Mouse (Mus musculus) intestine, embryonic 15.5 days (tissue): ENCODE measurements at regions not wholly inside any gene's neighbourhood (a gene's known extent, or its start where the extent isn't known, plus 50 kb on each side); places are given as distances from the start of the nearest gene placed in this dataset.

ENCODE experiments used
- ATAC-seq: fragments of 200-750 bp; cut with Nextera tagmentation; 2 replicates; pipeline ENCODE4 v1.8.0; 2017; ENCODE audit warnings: moderate TSS enrichment, moderate library complexity
- H3K27ac ChIP-seq: fragments of 300-500 bp; sonication (generic); 2 replicates; pipeline ENCODE4 v1.5.1; 2015; ENCODE audit warnings: mild to moderate bottlenecking, inconsistent platforms
- H3K27me3 ChIP-seq: fragments of 300-500 bp; sonication (generic); replicated peaks from 2 replicates; pipeline ENCODE4 v1.6.1; 2015; ENCODE audit warnings: inconsistent platforms
- H3K36me3 ChIP-seq: fragments of 300-500 bp; sonication (generic); 2 replicates; pipeline ENCODE4 v1.6.1; 2015; ENCODE audit warnings: inconsistent platforms
- H3K4me1 ChIP-seq: fragments of 300-500 bp; sonication (generic); replicated peaks from 2 replicates; pipeline ENCODE4 v1.6.1; 2015; ENCODE audit warnings: inconsistent platforms
- H3K4me2 ChIP-seq: fragments of 300-500 bp; sonication (generic); replicated peaks from 2 replicates; pipeline ENCODE4 v1.6.1; 2015; ENCODE audit warnings: mild to moderate bottlenecking, inconsistent platforms
- H3K4me3 ChIP-seq: fragments of 300-500 bp; sonication (generic); replicated peaks from 2 replicates; pipeline ENCODE4 v1.5.1; 2015; ENCODE audit warnings: inconsistent platforms
- H3K9ac ChIP-seq: fragments of 300-500 bp; sonication (generic); 2 replicates; pipeline ENCODE4 v1.6.1; 2015; ENCODE audit warnings: inconsistent platforms
- H3K9me3 ChIP-seq: fragments of 300-500 bp; sonication (generic); 2 replicates; pipeline ENCODE4 v1.6.1; 2016; ENCODE audit warnings: inconsistent platforms
- WGBS: fragments of 180-500 bp; shearing (Covaris S2); methylation state at CpG from one replicate; pipeline ENCODE4 v1.1.7; 2015; 5-methylcytosine and 5-hydroxymethylcytosine counted together

- H3K9me3 ChIP-seq, result no peaks in the 10 kb centered on the region
- 27% methylated on average over 2 of the region's 2 CpGs for WGBS
- H3K4me3 ChIP-seq, result no peak overlapping the region
These were observed 80.2 kb downstream of the Dhrs2 start for GRCm38 (mm10) chr14:55301996-55302395.

GRCm38 (mm10) chr14:55313615-55314014 is 91.8 kb downstream of the Dhrs2 start:
- 72% methylated on average over 6 of the region's 6 CpGs for WGBS

More at GRCm38 (mm10) chr14:55301996-55302395, 80.2 kb downstream of the Dhrs2 start:
- no peak for ATAC-seq
- H3K36me3 ChIP-seq, result no peaks in the 10 kb centered on the region
- H3K27ac ChIP-seq, result no peak overlapping the region
- H3K27me3 ChIP-seq, result no peaks in the 10 kb centered on the region
- no peaks in the 10 kb centered on the region for H3K4me1 ChIP-seq
- H3K9ac ChIP-seq, result no peak overlapping the region
- no peak overlapping the region for H3K4me2 ChIP-seq

GRCm38 (mm10) chr14:55323897-55324296 is 102.1 kb downstream of the Dhrs2 start:
- no peak for ATAC-seq
- Histone ChIP-seq H3K4me2 (no peak overlapping the region), H3K27ac (no peak overlapping the region), H3K4me1 (no peaks in the 10 kb centered on the region), H3K27me3 (no peaks in the 10 kb centered on the region), H3K36me3 (no peaks in the 10 kb centered on the region), H3K9me3 (no peaks in the 10 kb centered on the region), H3K4me3 (no peak overlapping the region), H3K9ac (no peak overlapping the region)

More at GRCm38 (mm10) chr14:55313615-55314014, 91.8 kb downstream of the Dhrs2 start:
- Histone ChIP-seq H3K9ac (no peak overlapping the region), H3K4me3 (no peak overlapping the region), H3K4me2 (no peak overlapping the region), H3K27ac (no peak overlapping the region), H3K27me3 (no peaks in the 10 kb centered on the region), H3K36me3 (no peaks in the 10 kb centered on the region), H3K9me3 (no peaks in the 10 kb centered on the region), H3K4me1 (no peaks in the 10 kb centered on the region)
- ATAC-seq, result no peak

- WGBS, result 46% methylated on average over 3 of the region's 3 CpGs
- H3K36me3 ChIP-seq, result no peaks in the 10 kb centered on the region
- no peak overlapping the region for H3K27ac ChIP-seq
- H3K9ac ChIP-seq, result no peak overlapping the region
- no peaks in the 10 kb centered on the region for H3K9me3 ChIP-seq
- H3K4me1 ChIP-seq, result no peaks in the 10 kb centered on the region
- no peak overlapping the region for H3K4me3 ChIP-seq
- H3K27me3 ChIP-seq, result no peaks in the 10 kb centered on the region
- no peak for ATAC-seq
- H3K4me2 ChIP-seq, result no peak overlapping the region
These were observed 102.5 kb downstream of the Dhrs2 start for GRCm38 (mm10) chr14:55324335-55324734.

- H3K4me1 ChIP-seq, result no peaks in the 10 kb centered on the region
- 44% methylated on average over 3 of the region's 3 CpGs for WGBS
- no peak overlapping the region for H3K27ac ChIP-seq
- no peaks in the 10 kb centered on the region for H3K9me3 ChIP-seq
- H3K27me3 ChIP-seq, result no peaks in the 10 kb centered on the region
- no peak for ATAC-seq
- no peak overlapping the region for H3K4me2 ChIP-seq
- H3K9ac ChIP-seq, result no peak overlapping the region
- H3K36me3 ChIP-seq, result no peaks in the 10 kb centered on the region
- no peak overlapping the region for H3K4me3 ChIP-seq
These were observed 112.0 kb downstream of the Dhrs2 start for GRCm38 (mm10) chr14:55333812-55334211.

GRCm38 (mm10) chr14:55334305-55334704 is 112.5 kb downstream of the Dhrs2 start:
- no peak overlapping the region for H3K27ac ChIP-seq
- 92% methylated on average over 7 of the region's 7 CpGs for WGBS
- H3K36me3 ChIP-seq, result no peaks in the 10 kb centered on the region
- no peaks in the 10 kb centered on the region for H3K4me1 ChIP-seq
- no peak overlapping the region for H3K4me2 ChIP-seq
- H3K9me3 ChIP-seq, result no peaks in the 10 kb centered on the region
- no peak overlapping the region for H3K9ac ChIP-seq
- no peak overlapping the region for H3K4me3 ChIP-seq
- no peaks in the 10 kb centered on the region for H3K27me3 ChIP-seq
- no peak for ATAC-seq

GRCm38 (mm10) chr14:55335586-55335985 is 113.8 kb downstream of the Dhrs2 start:
- WGBS, result 93% methylated on average over 1 of the region's 1 CpGs
- no peak overlapping the region for H3K27ac ChIP-seq
- H3K4me1 ChIP-seq, result no peaks in the 10 kb centered on the region
- H3K4me2 ChIP-seq, result no peak overlapping the region
- no peak overlapping the region for H3K9ac ChIP-seq
- H3K36me3 ChIP-seq, result no peaks in the 10 kb centered on the region
- no peaks in the 10 kb centered on the region for H3K27me3 ChIP-seq
- no peak for ATAC-seq
- H3K9me3 ChIP-seq, result no peaks in the 10 kb centered on the region
- H3K4me3 ChIP-seq, result no peak overlapping the region

- Histone ChIP-seq H3K36me3 (no peaks in the 10 kb centered on the region), H3K4me3 (no peak overlapping the region), H3K9ac (no peak overlapping the region), H3K27ac (no peak overlapping the region), H3K9me3 (no peaks in the 10 kb centered on the region), H3K27me3 (no peaks in the 10 kb centered on the region), H3K4me1 (no peaks in the 10 kb centered on the region), H3K4me2 (no peak overlapping the region)
- 40% methylated on average over 5 of the region's 5 CpGs for WGBS
- ATAC-seq, result no peak
These were observed 114.8 kb downstream of the Dhrs2 start for GRCm38 (mm10) chr14:55336451-55337195.

GRCm38 (mm10) chr14:55338010-55338409 is 116.2 kb downstream of the Dhrs2 start:
- Histone ChIP-seq H3K9ac (no peak overlapping the region), H3K27me3 (no peaks in the 10 kb centered on the region), H3K9me3 (no peaks in the 10 kb centered on the region), H3K4me1 (no peaks in the 10 kb centered on the region), H3K27ac (no peak overlapping the region), H3K4me3 (no peak overlapping the region), H3K36me3 (no peaks in the 10 kb centered on the region), H3K4me2 (no peak overlapping the region)
- WGBS, result 69% methylated on average over 9 of the region's 9 CpGs
- ATAC-seq, result no peak

- 40% methylated on average over 7 of the region's 7 CpGs for WGBS
- H3K4me3 ChIP-seq, result no peak overlapping the region
- no peaks in the 10 kb centered on the region for H3K36me3 ChIP-seq
- H3K27me3 ChIP-seq, result no peaks in the 10 kb centered on the region
- H3K27ac ChIP-seq, result no peak overlapping the region
- no peaks in the 10 kb centered on the region for H3K9me3 ChIP-seq
- H3K4me1 ChIP-seq, result no peaks in the 10 kb centered on the region
- no peak overlapping the region for H3K9ac ChIP-seq
- no peak for ATAC-seq
- no peak overlapping the region for H3K4me2 ChIP-seq
These were observed 116.7 kb downstream of the Dhrs2 start for GRCm38 (mm10) chr14:55338500-55338899.

- WGBS, result 64% methylated on average over 9 of the region's 9 CpGs
- ATAC-seq, result no peak
- H3K4me1 ChIP-seq, result no peaks in the 10 kb centered on the region
These were observed 117.3 kb downstream of the Dhrs2 start for GRCm38 (mm10) chr14:55339036-55339614.

GRCm38 (mm10) chr14:55343341-55343740 is 121.5 kb downstream of the Dhrs2 start:
- H3K9ac ChIP-seq, result no peak overlapping the region
- no peaks in the 10 kb centered on the region for H3K4me1 ChIP-seq
- WGBS, result 28% methylated on average over 1 of the region's 1 CpGs
- no peaks in the 10 kb centered on the region for H3K36me3 ChIP-seq
- H3K27me3 ChIP-seq, result no peaks in the 10 kb centered on the region
- no peaks in the 10 kb centered on the region for H3K9me3 ChIP-seq
- no peak overlapping the region for H3K4me3 ChIP-seq
- no peak overlapping the region for H3K27ac ChIP-seq
- no peak overlapping the region for H3K4me2 ChIP-seq
- ATAC-seq, result no peak

More at GRCm38 (mm10) chr14:55339036-55339614, 117.3 kb downstream of the Dhrs2 start:
- H3K36me3 ChIP-seq, result no peaks in the 10 kb centered on the region
- no peak overlapping the region for H3K27ac ChIP-seq
- no peaks in the 10 kb centered on the region for H3K9me3 ChIP-seq
- no peak overlapping the region for H3K4me2 ChIP-seq
- no peak overlapping the region for H3K4me3 ChIP-seq
- H3K27me3 ChIP-seq, result no peaks in the 10 kb centered on the region
- no peak overlapping the region for H3K9ac ChIP-seq

- Histone ChIP-seq H3K9me3 (no peaks in the 10 kb centered on the region), H3K36me3 (no peaks in the 10 kb centered on the region), H3K27me3 (no peaks in the 10 kb centered on the region), H3K4me3 (no peak overlapping the region), H3K9ac (no peak overlapping the region), H3K27ac (no peak overlapping the region), H3K4me1 (no peaks in the 10 kb centered on the region), H3K4me2 (no peak overlapping the region)
- ATAC-seq, result no peak
- WGBS, result 69% methylated on average over 5 of the region's 5 CpGs
These were observed 122.1 kb downstream of the Dhrs2 start for GRCm38 (mm10) chr14:55343914-55344313.
